Mouse (Mus musculus): ENCODE results near the gene Ppp2r2d.

Gene Ppp2r2d

GRCm38 (mm10) chr7:138845544-138846391 lies at the start of gene Ppp2r2d, which contains the start of gene Mapk1ip1:
Gene Ppp2r2d, plus strand, starts transcription at chr7:138846079.
Gene Mapk1ip1, minus strand, starts transcription at chr7:138846273.
- peak; percentile 97 for DNase-seq

GRCm38 (mm10) chr7:138803386-138803785 lies 42.5 kb upstream of the Ppp2r2d start:
- DNase-seq = peak; percentile 17

GRCm38 (mm10) chr7:138807146-138807545 lies 38.7 kb upstream of the Ppp2r2d start:
- DNase-seq = no peak

GRCm38 (mm10) chr7:138813213-138813875 lies 32.5 kb upstream of the Ppp2r2d start:
- DNase-seq = no peak

GRCm38 (mm10) chr7:138818314-138818713 lies 27.6 kb upstream of the Ppp2r2d start:
- DNase-seq = peak; percentile 31

- no peak for DNase-seq
Measured at GRCm38 (mm10) chr7:138824423-138824822, 21.5 kb upstream of the Ppp2r2d start.

- no peak for DNase-seq
Measured at GRCm38 (mm10) chr7:138824995-138825756, 20.7 kb upstream of the Ppp2r2d start.

GRCm38 (mm10) chr7:138827812-138828211 lies 18.1 kb upstream of the Ppp2r2d start:
- DNase-seq = peak; percentile 31

- DNase-seq = no peak
Measured at GRCm38 (mm10) chr7:138835028-138835427, 10.9 kb upstream of the Ppp2r2d start.

GRCm38 (mm10) chr7:138840594-138841021 lies 5.3 kb upstream of the Ppp2r2d start:
- DNase-seq = peak; percentile 88

- peak; percentile 11 for DNase-seq
Measured at GRCm38 (mm10) chr7:138841436-138842151, 4.3 kb upstream of the Ppp2r2d start.

GRCm38 (mm10) chr7:138843421-138843820 lies 2.5 kb upstream of the Ppp2r2d start:
- DNase-seq = no peak

- no peak for DNase-seq
Measured at GRCm38 (mm10) chr7:138845111-138845510, 768 bp upstream of the Ppp2r2d start.

- DNase-seq = no peak
Measured at GRCm38 (mm10) chr7:138846502-138846991, 668 bp downstream of the Ppp2r2d start.

GRCm38 (mm10) chr7:138847316-138848027 lies 1.6 kb downstream of the Ppp2r2d start:
- no peak for DNase-seq

- no peak for DNase-seq
Measured at GRCm38 (mm10) chr7:138848028-138848920, 2.4 kb downstream of the Ppp2r2d start.

GRCm38 (mm10) chr7:138850083-138850482 lies 4.2 kb downstream of the Ppp2r2d start:
- no peak for DNase-seq

GRCm38 (mm10) chr7:138853417-138854031 lies 7.6 kb downstream of the Ppp2r2d start:
- peak; percentile 39 for DNase-seq

GRCm38 (mm10) chr7:138854201-138854600 lies 8.3 kb downstream of the Ppp2r2d start:
- DNase-seq = no peak

- no peak for DNase-seq
Measured at GRCm38 (mm10) chr7:138856670-138857069, 10.8 kb downstream of the Ppp2r2d start.

All from kidney, adult 9 months (tissue).